Mouse (Mus musculus) testis, adult 2 months (tissue): ENCODE results near the gene Ifih1.

Experiments
- CTCF ChIP-seq: fragments of 200-500 bp; IDR thresholded peaks from 2 replicates; pipeline ENCODE4 v1.5.1; 2012; ENCODE audit warnings: low read depth, mild to moderate bottlenecking, inconsistent platforms, low read length, moderate library complexity; ENCODE audit not compliant: control insufficient read depth, insufficient read depth, insufficient replicate concordance
- POLR2A ChIP-seq: fragments of 200-500 bp; IDR thresholded peaks from 2 replicates; pipeline ENCODE4 v1.6.1; 2012; ENCODE audit warnings: low read depth, mild to moderate bottlenecking, inconsistent platforms, low read length, moderate library complexity; ENCODE audit not compliant: control insufficient read depth

GRCm38 (mm10) chr2:62665536-62665935 is 19.5 kb upstream of the Ifih1 start:
- TF ChIP-seq CTCF (no peak), POLR2A (no peak)
